Mouse (Mus musculus) bone marrow macrophage, adult 2 months (primary cell): ENCODE data around the gene Sbno2.

Source experiments
- CTCF ChIP-seq: IDR thresholded peaks from 2 replicates; pipeline ENCODE4 v1.5.1; 2012; ENCODE audit warnings: low read depth, mild to moderate bottlenecking, low read length, moderate library complexity
- POLR2A ChIP-seq: IDR thresholded peaks from 2 replicates; pipeline ENCODE4 v1.6.1; 2012; ENCODE audit warnings: mild to moderate bottlenecking, low read depth, low read length, borderline replicate concordance

DNA sequence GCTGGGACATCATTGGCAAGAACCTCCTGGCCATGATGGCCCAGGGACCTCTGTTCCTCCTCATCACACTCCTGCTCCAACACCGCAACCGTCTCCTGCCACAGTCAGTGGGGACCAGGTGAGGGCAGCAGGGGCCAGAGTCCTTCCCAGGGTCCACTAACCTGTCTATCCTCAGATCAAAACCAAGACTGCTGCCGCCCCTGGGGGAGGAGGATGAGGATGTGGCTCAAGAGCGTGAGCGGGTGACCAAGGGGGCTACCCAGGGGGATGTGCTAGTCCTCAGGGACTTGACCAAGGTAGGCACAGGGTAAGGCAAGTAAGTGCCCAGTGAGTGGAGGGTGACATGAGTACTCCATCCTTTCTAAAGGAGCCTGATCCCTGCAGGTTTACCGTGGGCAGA, 93.6 kb downstream of the Sbno2 start:
- TF ChIP-seq CTCF: no peak
- TF ChIP-seq POLR2A: no peak
